Mouse (Mus musculus) T-helper 17 cell (primary cell): ENCODE results near the gene Cc2d1a.

Source experiments
- in situ Hi-C, 2 experiments: fragments of 300-600 bp; cut with MboI, MseI; formaldehyde crosslinking; loops; 1 replicate in 1 of 2; 2 replicates in 1 of 2; pipeline ENCODE4 v1.15.1; 2025; ENCODE audit warnings: high pct_unique_total_duplicates in 2 of 2

The Cc2d1a gene

GRCm38 (mm10) chr8:84177405-84177804, 29.7 kb upstream of the Cc2d1a start:
- in situ Hi-C loops: no loop called here

GRCm38 (mm10) chr8:84176560-84176959, 28.8 kb upstream of the Cc2d1a start:
- in situ Hi-C loops: no loop called here

- in situ Hi-C loops: no loop called here
These were observed 26.1 kb upstream of the Cc2d1a start for GRCm38 (mm10) chr8:84173861-84174260.

GRCm38 (mm10) chr8:84170096-84170495, 22.4 kb upstream of the Cc2d1a start:
- in situ Hi-C loops: no loop called here

- in situ Hi-C loops: loop anchor here (10.0 kb wide), 2 partner anchors 187 to 597 kb away; no protein-coding TSS in a partner anchor
These were observed 20.0 kb upstream of the Cc2d1a start for GRCm38 (mm10) chr8:84167696-84168095.

GRCm38 (mm10) chr8:84157620-84158019, 9.9 kb upstream of the Cc2d1a start:
- in situ Hi-C loops: no loop called here

- in situ Hi-C loops: no loop called here
These were observed 1.4 kb upstream of the Cc2d1a start for GRCm38 (mm10) chr8:84149181-84149580.

- in situ Hi-C loops: no loop called here
These were observed 755 bp upstream of the Cc2d1a start for GRCm38 (mm10) chr8:84148531-84148850.

- in situ Hi-C loops: no loop called here
These were observed 391 bp downstream of the Cc2d1a start for GRCm38 (mm10) chr8:84147324-84147766.

- in situ Hi-C loops: no loop called here
These were observed 3.0 kb downstream of the Cc2d1a start for GRCm38 (mm10) chr8:84144636-84145245.

- in situ Hi-C loops: no loop called here
These were observed 6.9 kb downstream of the Cc2d1a start for GRCm38 (mm10) chr8:84140838-84141237.

- in situ Hi-C loops: no loop called here
These were observed 9.9 kb downstream of the Cc2d1a start for GRCm38 (mm10) chr8:84137848-84138247.

- in situ Hi-C loops: loop anchor here in 1 of 2 experiments (5.0 kb wide), 1 partner anchor 95 kb away; no protein-coding TSS in a partner anchor
These were observed 15.5 kb downstream of the Cc2d1a start for GRCm38 (mm10) chr8:84132225-84132624.

- in situ Hi-C loops: loop anchor here in 1 of 2 experiments (5.0 kb wide), 1 partner anchor 94 kb away; no protein-coding TSS in a partner anchor
These were observed 16.9 kb downstream of the Cc2d1a start for GRCm38 (mm10) chr8:84130806-84131205.

GRCm38 (mm10) chr8:84128277-84128676, 19.5 kb downstream of the Cc2d1a start:
- in situ Hi-C loops: no loop called here

GRCm38 (mm10) chr8:84127202-84127901, 20.4 kb downstream of the Cc2d1a start:
- in situ Hi-C loops: no loop called here

- in situ Hi-C loops: no loop called here
These were observed 21.0 kb downstream of the Cc2d1a start for GRCm38 (mm10) chr8:84126742-84127141.

- in situ Hi-C loops: no loop called here
These were observed 22.1 kb downstream of the Cc2d1a start, which contains the start of gene Podnl1 for GRCm38 (mm10) chr8:84125656-84126055. Gene Podnl1, plus strand, starts transcription at chr8:84125989.

- in situ Hi-C loops: loop anchor here (5.0 to 25.0 kb wide), 3 partner anchors 65 to 1360 kb away; partner anchors contain the start of gene Zfp330 (in 1 of the 2)
These were observed 25.6 kb downstream of the Cc2d1a start for GRCm38 (mm10) chr8:84122151-84122550.

- in situ Hi-C loops: loop anchor here in 1 of 2 experiments (25.0 kb wide), 2 partner anchors 928 to 1353 kb away; partner anchors contain the start of gene Zfp330
These were observed 32.1 kb downstream of the Cc2d1a start for GRCm38 (mm10) chr8:84115646-84116045.

- in situ Hi-C loops: loop anchor here in 1 of 2 experiments (25.0 kb wide), 2 partner anchors 919 to 1344 kb away; partner anchors contain the start of gene Zfp330
These were observed 41.3 kb downstream of the Cc2d1a start for GRCm38 (mm10) chr8:84106216-84107040.

GRCm38 (mm10) chr8:84105676-84106075, 42.1 kb downstream of the Cc2d1a start:
- in situ Hi-C loops: loop anchor here in 1 of 2 experiments (25.0 kb wide), 2 partner anchors 918 to 1343 kb away; partner anchors contain the start of gene Zfp330
